Mouse (Mus musculus): Measurements from ENCODE around the gene Prmt7.

- TF ChIP-seq CTCF (IDR thresholded peaks at IDR 0.05; ENCODE audit: extremely low read depth, insufficient read depth, low read length), result no peak
- no peak for TF ChIP-seq POLR2A (IDR thresholded peaks at IDR 0.05; ENCODE audit: extremely low read depth, insufficient read depth, low read length)
Measured at GRCm38 (mm10) chr8:106270804-106271203, 60.1 kb downstream of the Prmt7 start.

Measured in cortical plate, adult 2 months (tissue).